Mouse (Mus musculus) hindbrain, embryonic 12.5 days (tissue): Measurements from ENCODE around the gene Tead1. TPM values are rescaled to one million over a fixed set of nuclear protein-coding genes. Genes with fewer than 3 reads are reported as not detected.

Source experiments
- ATAC-seq: fragments of 200-750 bp; cut with Nextera tagmentation; 2 replicates; pipeline ENCODE4 v1.8.0; 2017; ENCODE audit warnings: moderate TSS enrichment; ENCODE audit not compliant: low FRiP score
- H3K27ac ChIP-seq: fragments of 300-500 bp; sonication (generic); 2 replicates; pipeline ENCODE4 v1.5.1; 2016; ENCODE audit warnings: mild to moderate bottlenecking
- H3K27me3 ChIP-seq: fragments of 300-500 bp; sonication (generic); 2 replicates; pipeline ENCODE4 v1.6.1; 2016; ENCODE audit warnings: mild to moderate bottlenecking
- H3K36me3 ChIP-seq: fragments of 300-500 bp; sonication (generic); 2 replicates; pipeline ENCODE4 v1.6.1; 2016; ENCODE audit warnings: mild to moderate bottlenecking
- H3K4me1 ChIP-seq: fragments of 300-500 bp; sonication (generic); 2 replicates; pipeline ENCODE4 v1.6.1; 2016
- H3K4me2 ChIP-seq: fragments of 300-500 bp; sonication (generic); replicated peaks from 2 replicates; pipeline ENCODE4 v1.6.1; 2016; ENCODE audit warnings: mild to moderate bottlenecking
- H3K4me3 ChIP-seq: fragments of 300-500 bp; sonication (generic); 2 replicates; pipeline ENCODE4 v1.5.1; 2016; ENCODE audit warnings: mild to moderate bottlenecking
- H3K9ac ChIP-seq: fragments of 300-500 bp; sonication (generic); 2 replicates; pipeline ENCODE4 v1.6.1; 2016; ENCODE audit warnings: mild to moderate bottlenecking, moderate library complexity
- H3K9me3 ChIP-seq: fragments of 300-500 bp; sonication (generic); replicated peaks from 2 replicates; pipeline ENCODE4 v1.6.1; 2016; ENCODE audit warnings: mild to moderate bottlenecking
- WGBS: fragments of 180-500 bp; shearing (Covaris S2); methylation state at CpG from one replicate; pipeline ENCODE4 v1.1.7; 2016; 5-methylcytosine and 5-hydroxymethylcytosine counted together
- polyA plus RNA-seq: library from polyadenylated mRNA; unstranded; fragments of >200 nt; fragmentation: Nextera tagmentation; extraction: Ambion mirVana; gene quantifications from 2 replicates; pipeline ENCODE4 v1.2.1, GENCODE M21; 2016

The Tead1 gene
- polyA plus RNA-seq, 1 experiment from 2014 or later, result 25.4 TPM

DNA sequence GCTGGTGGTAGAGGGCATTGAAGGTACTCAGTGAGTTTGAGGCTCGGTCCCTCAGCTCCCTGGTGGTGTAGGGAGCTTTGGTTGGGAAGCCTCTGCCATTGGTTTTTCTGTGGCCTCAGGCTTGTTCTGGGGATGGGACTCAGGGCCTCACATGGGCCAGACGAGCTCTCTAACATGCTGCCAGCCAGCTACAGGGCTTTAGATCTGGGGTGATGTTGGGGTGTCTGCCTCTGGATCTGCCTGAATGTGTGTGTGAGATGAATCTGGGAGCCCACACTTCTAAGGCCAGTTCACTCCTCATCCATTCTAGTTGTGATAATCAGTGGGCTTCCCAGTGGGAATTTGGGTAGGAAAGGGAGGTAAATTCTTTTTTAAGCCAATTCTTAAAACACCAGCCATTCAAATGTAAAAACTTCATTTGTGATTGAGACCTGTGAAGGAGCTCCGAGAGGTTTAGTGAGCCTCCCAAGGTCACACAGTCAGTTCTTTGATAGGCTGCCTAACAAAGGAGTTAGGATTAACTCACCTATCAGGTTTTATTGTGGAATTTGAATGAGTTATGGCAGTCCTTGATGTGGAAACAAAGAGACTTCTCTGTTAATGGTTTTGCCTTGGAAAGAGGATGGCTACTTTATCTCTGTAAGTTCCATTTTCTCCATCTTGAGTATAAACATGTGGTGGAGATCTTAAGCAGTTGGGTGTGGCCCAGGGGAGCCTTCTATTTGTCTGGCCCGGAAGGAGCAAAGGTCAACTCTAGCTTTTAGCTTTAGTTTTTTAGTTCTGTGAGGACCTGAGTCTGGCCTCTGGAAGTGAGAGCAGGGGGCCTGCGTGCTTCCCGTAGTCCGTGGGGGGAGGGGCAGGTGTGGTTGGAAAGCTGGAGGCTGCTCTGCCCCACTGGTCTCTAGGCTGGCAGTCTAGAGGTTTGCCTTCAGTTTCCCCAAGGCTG is 12.0 kb downstream of the Tead1 start:
- no peak overlapping the region for H3K9ac ChIP-seq
- H3K27ac ChIP-seq, result no peak overlapping the region
- no peaks in the 10 kb centered on the region for H3K9me3 ChIP-seq
- no peak for ATAC-seq
- no peaks in the 10 kb centered on the region for H3K36me3 ChIP-seq
- peaks cover 83% of the 10 kb centered on the region for H3K4me1 ChIP-seq
- 17% methylated on average over 7 of the region's 7 CpGs for WGBS
- no peaks in the 10 kb centered on the region for H3K27me3 ChIP-seq
- no peak overlapping the region for H3K4me2 ChIP-seq
- H3K4me3 ChIP-seq, result no peak overlapping the region

- Histone ChIP-seq H3K9me3 (no peaks in the 10 kb centered on the region), H3K27ac (no peak overlapping the region), H3K4me2 (no peak overlapping the region), H3K36me3 (no peaks in the 10 kb centered on the region), H3K4me1 (peaks cover 85% of the 10 kb centered on the region), H3K9ac (no peak overlapping the region), H3K4me3 (no peak overlapping the region), H3K27me3 (no peaks in the 10 kb centered on the region)
- 64% methylated on average over 10 of the region's 10 CpGs for WGBS
- no peak for ATAC-seq
Observed at GRCm38 (mm10) chr7:112693566-112693965, 14.4 kb downstream of the Tead1 start.

DNA sequence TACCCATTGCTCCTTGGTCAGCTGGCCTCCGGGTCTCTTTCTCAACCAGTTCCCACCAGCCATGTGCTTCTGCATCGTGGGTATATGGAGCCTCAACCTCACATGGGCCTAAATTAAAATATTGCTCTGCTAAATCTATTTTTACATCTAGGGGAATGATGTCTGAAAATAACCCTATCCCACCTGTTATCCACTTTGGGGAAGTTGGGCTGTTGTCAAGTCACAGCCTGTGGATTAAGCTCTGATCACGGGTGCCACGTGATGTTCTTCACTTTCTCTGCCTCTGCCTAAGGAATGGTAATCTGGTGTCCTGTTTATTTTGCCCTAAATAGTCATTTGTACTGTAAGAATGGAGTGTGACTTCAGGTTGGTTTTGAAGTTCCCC is 17.7 kb downstream of the Tead1 start:
- Histone ChIP-seq H3K27me3 (no peaks in the 10 kb centered on the region), H3K9ac (no peak overlapping the region), H3K4me3 (no peak overlapping the region), H3K36me3 (no peaks in the 10 kb centered on the region), H3K4me1 (peaks cover 76% of the 10 kb centered on the region), H3K27ac (peak overlapping the region; percentile 66; the same call in 1 of the 2 replicates), H3K4me2 (no peak overlapping the region), H3K9me3 (no peaks in the 10 kb centered on the region)
- 51% methylated on average over 4 of the region's 4 CpGs for WGBS
- no peak for ATAC-seq

DNA sequence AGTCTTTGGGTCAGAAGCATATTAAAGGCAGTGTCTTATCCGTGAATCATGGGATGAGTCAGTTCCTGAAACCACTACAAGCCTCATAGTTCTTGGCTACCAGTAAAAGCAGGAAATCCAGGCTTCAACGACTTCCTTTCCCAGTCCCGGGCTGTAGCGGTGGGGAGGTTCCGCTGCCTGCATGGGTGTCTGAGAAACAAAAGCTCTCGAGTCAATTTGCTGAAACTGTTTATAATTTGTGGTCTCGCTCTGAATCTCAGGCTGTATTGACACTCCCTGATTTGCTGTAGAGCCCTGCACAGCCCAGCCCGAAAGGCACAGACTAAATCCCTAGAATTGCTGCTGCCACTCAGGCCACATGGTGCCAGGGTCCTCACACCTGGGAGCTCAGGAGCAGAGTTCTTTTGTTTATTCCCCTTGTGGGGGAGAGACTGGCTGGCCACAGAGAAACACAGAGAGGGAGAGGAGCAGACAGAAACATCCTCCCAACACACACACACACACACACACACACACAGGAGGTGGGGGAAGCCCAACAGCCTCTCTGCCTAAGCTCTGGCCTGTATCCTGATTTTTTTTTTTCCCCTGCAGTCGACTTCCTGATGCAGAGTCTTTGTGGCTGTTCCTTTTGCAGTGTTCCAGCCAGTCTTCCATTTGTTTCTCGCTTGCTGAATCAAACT is 18.2 kb downstream of the Tead1 start:
- H3K4me1 ChIP-seq, result peaks cover 71% of the 10 kb centered on the region
- peak overlapping the region; percentile 66 for H3K27ac ChIP-seq
- H3K9me3 ChIP-seq, result no peaks in the 10 kb centered on the region
- H3K9ac ChIP-seq, result peak overlapping the region; percentile 46
- ATAC-seq, result 0 out of 2 replicates have a peak, but pooled peaks have one; percentile 44
- WGBS, result 8% methylated on average over 10 of the region's 10 CpGs
- no peak overlapping the region for H3K4me2 ChIP-seq
- H3K4me3 ChIP-seq, result no peak overlapping the region
- H3K36me3 ChIP-seq, result no peaks in the 10 kb centered on the region
- H3K27me3 ChIP-seq, result no peaks in the 10 kb centered on the region

DNA sequence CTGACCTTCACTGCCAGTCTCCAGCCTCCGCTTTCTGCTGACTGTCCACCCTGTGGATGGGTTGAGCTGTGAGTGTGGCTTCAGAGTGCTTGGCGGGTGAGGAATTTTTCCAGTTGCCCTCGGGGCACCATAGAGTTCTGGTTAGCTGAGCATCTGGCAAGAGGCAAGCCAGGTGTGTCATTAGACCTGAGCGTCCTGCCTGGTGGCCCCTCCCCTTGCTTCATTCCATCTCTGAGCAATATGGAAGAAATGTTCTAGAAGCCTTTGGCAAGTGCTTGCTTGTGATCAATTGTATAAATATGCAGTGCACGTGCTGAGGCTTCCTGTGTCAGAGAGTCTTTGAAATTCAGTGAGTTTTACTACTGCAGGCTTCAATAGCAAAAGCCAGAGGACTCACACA is 21.0 kb downstream of the Tead1 start:
- Histone ChIP-seq H3K9me3 (no peaks in the 10 kb centered on the region), H3K27me3 (no peaks in the 10 kb centered on the region), H3K27ac (no peak overlapping the region; the same call in 1 of the 2 replicates), H3K4me2 (no peak overlapping the region), H3K36me3 (no peaks in the 10 kb centered on the region), H3K4me1 (peaks cover 47% of the 10 kb centered on the region), H3K9ac (no peak overlapping the region), H3K4me3 (no peak overlapping the region)
- no peak for ATAC-seq
- 61% methylated on average over 5 of the region's 5 CpGs for WGBS

- H3K4me3 ChIP-seq, result no peak overlapping the region
- H3K27me3 ChIP-seq, result no peaks in the 10 kb centered on the region
- H3K27ac ChIP-seq, result no peak overlapping the region
- no peak overlapping the region for H3K4me2 ChIP-seq
- H3K36me3 ChIP-seq, result no peaks in the 10 kb centered on the region
- WGBS, result 84% methylated on average over 4 of the region's 4 CpGs
- no peak for ATAC-seq
- H3K4me1 ChIP-seq, result peaks cover 28% of the 10 kb centered on the region
- no peaks in the 10 kb centered on the region for H3K9me3 ChIP-seq
- no peak overlapping the region for H3K9ac ChIP-seq
Observed at GRCm38 (mm10) chr7:112703341-112703740, 24.2 kb downstream of the Tead1 start.

DNA sequence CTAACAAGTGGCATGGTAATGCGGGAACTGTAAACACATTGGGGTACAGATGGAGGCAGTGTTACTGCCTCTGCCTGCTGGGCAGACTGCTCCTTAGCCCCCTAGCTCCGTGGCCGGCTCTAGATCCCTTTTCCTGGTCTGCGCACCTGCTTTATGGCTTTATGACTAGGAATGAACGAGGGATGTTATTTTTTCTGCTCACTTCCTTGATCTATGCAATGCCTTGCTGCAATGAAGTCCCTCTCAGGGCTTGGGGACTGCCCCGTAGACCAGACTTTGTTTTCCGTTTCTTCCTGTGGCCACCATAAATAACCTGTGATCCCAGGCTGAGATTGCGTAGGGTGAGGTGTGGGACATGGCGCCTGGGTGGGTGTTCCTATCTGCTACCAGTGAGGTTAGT is 26.8 kb downstream of the Tead1 start:
- H3K9me3 ChIP-seq, result no peaks in the 10 kb centered on the region
- no peak overlapping the region for H3K4me2 ChIP-seq
- H3K4me3 ChIP-seq, result no peak overlapping the region
- no peaks in the 10 kb centered on the region for H3K36me3 ChIP-seq
- H3K27me3 ChIP-seq, result no peaks in the 10 kb centered on the region
- peaks cover 24% of the 10 kb centered on the region for H3K4me1 ChIP-seq
- H3K9ac ChIP-seq, result no peak overlapping the region
- 85% methylated on average over 9 of the region's 9 CpGs for WGBS
- no peak for ATAC-seq
- H3K27ac ChIP-seq, result no peak overlapping the region

DNA sequence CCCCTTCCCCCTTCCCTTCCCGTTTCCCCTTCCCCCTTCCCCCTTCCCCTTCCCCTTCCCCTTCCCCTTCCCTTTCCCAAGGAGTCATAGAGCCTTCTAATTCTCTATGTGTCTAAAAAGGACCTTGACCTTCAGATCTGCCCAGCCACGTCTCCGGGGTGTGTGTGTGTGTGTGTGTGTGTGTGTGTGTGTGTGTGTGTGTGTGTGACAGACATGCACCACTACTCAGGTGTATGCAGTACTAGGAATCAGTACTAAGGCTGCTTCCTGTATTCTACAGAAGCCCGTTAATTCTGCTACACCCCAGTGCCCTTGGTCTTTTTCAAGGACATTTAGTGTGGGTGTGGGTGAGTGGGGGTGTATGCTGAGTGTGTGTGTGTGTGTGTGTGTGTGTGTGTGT is 27.6 kb downstream of the Tead1 start:
- Histone ChIP-seq H3K9me3 (no peaks in the 10 kb centered on the region), H3K27ac (no peak overlapping the region), H3K9ac (no peak overlapping the region), H3K4me1 (peaks cover 25% of the 10 kb centered on the region), H3K27me3 (no peaks in the 10 kb centered on the region), H3K4me3 (no peak overlapping the region), H3K36me3 (no peaks in the 10 kb centered on the region), H3K4me2 (no peak overlapping the region)
- ATAC-seq, result no peak
- 74% methylated on average over 3 of the region's 4 CpGs for WGBS

DNA sequence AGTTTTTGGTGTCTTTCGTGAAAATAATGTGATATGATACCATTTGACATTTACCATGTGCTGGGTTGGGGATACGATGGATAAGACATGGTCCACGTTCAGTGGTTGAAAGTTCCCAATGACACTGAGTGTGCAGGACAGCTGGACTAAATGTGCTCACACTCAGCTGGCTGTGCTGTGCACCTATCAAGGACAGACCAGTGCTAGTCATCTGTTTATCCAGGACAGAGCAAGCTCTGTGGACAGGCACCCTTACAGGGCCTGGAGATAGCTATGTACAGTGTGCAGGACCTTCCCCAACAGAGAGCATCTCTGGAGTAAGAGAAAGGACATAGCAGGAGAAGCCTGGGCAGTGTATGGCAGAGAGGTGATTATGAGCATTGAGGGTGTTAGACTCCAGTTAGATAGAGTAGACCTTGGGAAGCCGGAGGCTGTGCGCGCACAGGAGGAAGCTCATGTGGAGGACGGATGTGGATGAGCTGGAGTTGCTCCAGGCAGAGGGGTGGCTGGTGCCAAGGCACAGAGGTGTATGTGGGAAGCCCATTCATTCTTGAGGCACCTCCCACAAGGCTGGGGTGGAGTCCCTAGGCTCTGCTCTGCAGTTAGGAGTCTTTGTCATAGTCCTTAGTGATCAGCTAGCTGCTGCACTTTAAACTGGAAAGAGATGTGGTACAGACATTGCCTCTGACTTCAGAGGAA is 31.4 kb downstream of the Tead1 start:
- ATAC-seq, result no peak
- H3K27me3 ChIP-seq, result no peaks in the 10 kb centered on the region
- H3K36me3 ChIP-seq, result no peaks in the 10 kb centered on the region
- H3K27ac ChIP-seq, result no peak overlapping the region
- WGBS, result 86% methylated on average over 7 of the region's 7 CpGs
- no peaks in the 10 kb centered on the region for H3K9me3 ChIP-seq
- no peak overlapping the region for H3K4me3 ChIP-seq
- no peak overlapping the region for H3K9ac ChIP-seq
- peaks cover 30% of the 10 kb centered on the region for H3K4me1 ChIP-seq
- H3K4me2 ChIP-seq, result no peak overlapping the region

- H3K27me3 ChIP-seq, result no peaks in the 10 kb centered on the region
- no peak for ATAC-seq
- no peak overlapping the region for H3K9ac ChIP-seq
- H3K4me3 ChIP-seq, result no peak overlapping the region
- H3K27ac ChIP-seq, result no peak overlapping the region
- 83% methylated on average over 5 of the region's 5 CpGs for WGBS
- H3K4me1 ChIP-seq, result peaks cover 35% of the 10 kb centered on the region
- H3K4me2 ChIP-seq, result no peak overlapping the region
- no peaks in the 10 kb centered on the region for H3K36me3 ChIP-seq
- H3K9me3 ChIP-seq, result no peaks in the 10 kb centered on the region
Observed at GRCm38 (mm10) chr7:112711977-112712376, 32.9 kb downstream of the Tead1 start.

DNA sequence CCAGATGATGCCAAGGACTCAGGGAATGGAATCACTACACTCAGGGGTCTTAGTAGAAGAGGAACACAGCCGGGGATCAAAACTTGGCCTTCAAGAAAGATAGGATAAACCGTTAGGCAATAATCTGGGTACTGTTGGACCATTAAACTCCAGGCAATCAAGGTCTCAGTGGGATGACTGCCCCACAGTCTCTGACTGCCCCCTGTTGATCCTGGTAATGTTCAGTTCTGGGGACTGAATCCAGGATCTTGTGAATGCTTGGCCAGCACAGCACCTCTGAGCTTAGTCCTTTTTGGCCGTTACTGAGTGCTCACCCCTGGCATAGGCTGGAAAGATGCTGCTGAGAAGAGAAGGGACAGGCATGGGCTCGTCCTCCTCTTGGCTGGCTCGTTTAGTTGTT is 34.4 kb downstream of the Tead1 start:
- Histone ChIP-seq H3K4me3 (no peak overlapping the region), H3K9me3 (no peaks in the 10 kb centered on the region), H3K4me2 (no peak overlapping the region), H3K27me3 (no peaks in the 10 kb centered on the region), H3K36me3 (no peaks in the 10 kb centered on the region), H3K4me1 (peaks cover 43% of the 10 kb centered on the region), H3K9ac (no peak overlapping the region), H3K27ac (no peak overlapping the region)
- ATAC-seq, result no peak
- 73% methylated on average over 5 of the region's 5 CpGs for WGBS

- Histone ChIP-seq H3K4me1 (peaks cover 42% of the 10 kb centered on the region), H3K4me3 (no peak overlapping the region), H3K27me3 (no peaks in the 10 kb centered on the region), H3K9ac (no peak overlapping the region), H3K9me3 (no peaks in the 10 kb centered on the region), H3K36me3 (no peaks in the 10 kb centered on the region), H3K27ac (no peak overlapping the region), H3K4me2 (no peak overlapping the region)
- no peak for ATAC-seq
- WGBS, result 71% methylated on average over 6 of the region's 6 CpGs
Observed at GRCm38 (mm10) chr7:112714783-112715182, 35.7 kb downstream of the Tead1 start.
